Mouse (Mus musculus): ENCODE data around the gene Acbd4.
A peak's percentile ranks its signal among the peaks of the same experiment; 100 is the strongest.

Gene Acbd4

DNA sequence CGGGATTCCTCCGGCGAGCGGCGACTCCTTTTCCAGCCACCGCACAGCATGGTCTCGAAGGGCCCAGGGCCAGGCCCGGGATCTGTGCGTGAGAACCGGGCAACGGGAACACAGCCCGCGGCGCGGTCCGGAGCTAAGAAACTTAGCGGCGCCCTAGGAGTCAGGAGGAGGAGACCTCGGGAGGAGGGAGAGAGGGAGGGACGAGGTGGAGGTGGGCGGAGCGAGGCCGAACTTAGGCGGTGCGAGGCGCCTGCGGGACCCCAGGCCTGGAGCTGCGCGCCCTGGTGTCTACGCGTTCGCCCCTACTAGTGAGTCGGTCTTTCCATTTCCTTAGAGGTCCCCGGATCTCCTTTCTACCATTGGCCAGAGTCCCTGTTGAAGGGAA, at the start of gene Acbd4, which contains the start of gene Plcd3:
Gene Acbd4, plus strand, starts transcription at position 202 of the 385 bp plus-strand sequence.
Gene Plcd3, minus strand, starts transcription at position 178 of the 385 bp plus-strand sequence.
- DNase-seq (ENCODE audit: low read depth, low spot score) = peak; percentile 88

DNA sequence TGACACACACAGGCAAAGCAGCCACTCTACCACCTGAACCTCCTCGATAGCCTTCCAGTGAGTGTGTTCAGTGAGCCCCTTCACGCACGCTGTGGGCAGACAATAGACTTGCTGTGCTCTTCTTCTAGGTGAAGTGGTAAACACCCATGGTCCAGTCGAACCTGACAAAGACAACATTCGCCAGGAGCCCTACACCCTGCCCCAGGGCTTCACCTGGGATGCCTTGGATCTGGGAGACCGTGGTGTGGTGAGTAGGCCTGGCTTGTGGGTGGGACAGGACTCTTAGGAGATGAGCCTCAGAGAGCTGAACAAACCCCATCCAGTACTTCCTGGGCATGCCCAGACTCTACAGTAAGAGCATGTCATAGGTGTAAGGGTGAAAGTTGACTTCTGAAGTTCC, 49.4 kb upstream of the Acbd4 start:
- DNase-seq (ENCODE audit: low read depth, low spot score) = no peak

DNA sequence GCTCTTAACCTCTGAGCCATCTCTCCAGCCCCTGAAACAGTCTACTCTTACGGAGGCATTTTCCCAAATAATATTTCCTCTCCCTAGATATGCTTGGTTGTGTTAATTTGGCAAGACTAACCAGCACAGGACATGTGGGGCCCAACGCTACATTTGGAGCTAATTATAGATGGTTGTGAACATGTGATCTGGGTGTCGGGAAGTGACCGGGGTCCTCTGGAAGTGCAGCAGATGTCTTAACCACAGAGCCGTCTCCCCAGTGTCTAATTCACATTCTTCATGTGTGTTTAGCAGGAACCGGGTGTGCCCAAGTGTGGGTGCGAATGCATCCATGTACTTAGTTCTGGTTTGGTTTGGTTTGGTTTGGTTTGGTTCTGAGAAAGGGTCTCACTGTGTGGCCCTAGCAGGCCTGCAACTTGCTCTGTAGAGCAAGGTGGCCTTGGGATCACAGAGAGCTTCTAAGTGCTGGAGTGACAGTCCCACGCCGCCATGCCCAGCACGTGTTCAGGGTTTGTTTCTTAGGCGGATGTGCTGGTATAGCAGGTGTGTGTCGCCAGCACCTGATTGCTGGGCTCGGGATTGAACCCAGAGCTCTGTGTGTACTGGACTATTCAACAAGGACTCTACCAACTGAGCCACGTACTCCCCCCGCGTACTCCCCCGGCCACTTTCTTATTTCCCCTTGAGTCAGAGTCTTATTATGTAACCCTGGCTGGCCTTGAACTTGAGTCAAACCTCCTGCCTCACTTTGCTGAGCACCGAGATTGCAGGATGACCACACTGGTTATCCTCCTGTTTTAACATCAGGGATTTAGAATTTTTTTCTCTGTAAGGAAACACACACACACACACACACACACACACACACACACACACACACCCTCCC, 48.0 kb upstream of the Acbd4 start:
- DNase-seq (ENCODE audit: low read depth, low spot score) = no peak

DNA sequence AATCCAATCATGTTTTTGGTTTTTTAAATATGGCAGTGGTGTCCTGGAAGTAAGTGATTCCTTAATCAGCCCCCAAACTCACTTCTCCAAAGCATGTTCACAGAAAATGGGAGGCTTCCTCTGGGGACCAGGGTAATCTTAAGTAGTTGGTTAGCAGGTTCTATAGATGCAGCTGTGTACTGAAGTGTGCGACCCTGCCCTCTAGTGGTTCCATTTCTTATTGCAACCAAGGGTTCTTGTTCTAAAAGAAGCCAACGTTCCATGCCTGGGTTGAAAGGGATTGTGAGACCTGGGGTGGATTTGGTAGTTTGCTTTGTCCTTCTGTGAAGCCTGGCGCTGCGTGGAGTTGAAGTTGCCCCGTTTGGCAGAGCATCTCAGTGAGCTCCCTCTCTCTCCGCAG, 46.7 kb upstream of the Acbd4 start:
- peak; percentile 85 for DNase-seq (ENCODE audit: low read depth, low spot score)

DNA sequence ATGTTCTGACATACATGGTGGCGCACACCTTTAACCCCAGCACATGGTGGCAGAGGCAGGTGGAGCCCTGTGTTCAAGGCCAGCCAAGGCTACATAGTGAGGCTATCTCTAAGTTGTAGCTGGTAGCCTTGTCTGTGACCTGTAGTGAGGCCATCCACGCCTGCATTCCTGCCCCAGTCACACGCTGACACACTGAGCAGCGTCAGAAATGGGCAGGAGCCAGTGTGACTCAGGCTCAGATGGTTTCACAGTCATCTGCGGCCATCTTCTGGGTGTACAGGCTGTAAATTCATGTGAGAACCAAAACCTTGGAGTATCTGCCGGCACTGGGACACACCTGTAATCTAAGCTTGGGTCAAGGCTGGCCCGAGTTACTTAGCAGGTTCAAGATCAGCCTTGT, 44.8 kb upstream of the Acbd4 start:
- DNase-seq (ENCODE audit: low read depth, low spot score) = no peak

DNA sequence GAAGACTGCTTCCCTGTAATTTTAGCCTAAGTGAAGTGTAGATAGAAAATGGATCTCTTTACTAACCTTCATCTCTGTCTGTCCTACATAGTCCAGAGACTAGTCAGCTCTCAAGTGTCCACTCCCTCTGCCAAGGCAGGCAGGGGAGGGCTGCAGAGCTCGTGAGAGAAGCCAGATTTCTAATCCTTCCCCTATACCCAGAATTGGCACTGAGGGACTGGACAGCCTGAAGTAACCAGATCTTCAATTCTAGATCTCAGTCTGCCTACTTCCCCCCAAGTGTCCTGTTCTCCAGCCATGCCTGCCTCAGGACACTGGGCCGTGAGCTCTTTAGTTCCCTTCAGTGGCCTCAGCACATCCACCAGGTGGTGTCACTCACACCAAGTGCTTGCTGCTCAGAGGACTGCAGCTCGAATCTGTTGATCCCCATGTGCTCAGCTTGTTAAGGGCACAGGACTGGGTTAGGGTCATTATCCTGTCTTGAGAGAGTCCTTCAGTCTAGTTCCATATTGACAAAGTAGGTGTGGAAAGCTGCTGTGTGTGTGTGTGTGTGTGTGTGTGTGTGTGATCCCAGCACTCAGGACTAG, 42.9 kb upstream of the Acbd4 start:
- DNase-seq (ENCODE audit: low read depth, low spot score) = no peak

DNA sequence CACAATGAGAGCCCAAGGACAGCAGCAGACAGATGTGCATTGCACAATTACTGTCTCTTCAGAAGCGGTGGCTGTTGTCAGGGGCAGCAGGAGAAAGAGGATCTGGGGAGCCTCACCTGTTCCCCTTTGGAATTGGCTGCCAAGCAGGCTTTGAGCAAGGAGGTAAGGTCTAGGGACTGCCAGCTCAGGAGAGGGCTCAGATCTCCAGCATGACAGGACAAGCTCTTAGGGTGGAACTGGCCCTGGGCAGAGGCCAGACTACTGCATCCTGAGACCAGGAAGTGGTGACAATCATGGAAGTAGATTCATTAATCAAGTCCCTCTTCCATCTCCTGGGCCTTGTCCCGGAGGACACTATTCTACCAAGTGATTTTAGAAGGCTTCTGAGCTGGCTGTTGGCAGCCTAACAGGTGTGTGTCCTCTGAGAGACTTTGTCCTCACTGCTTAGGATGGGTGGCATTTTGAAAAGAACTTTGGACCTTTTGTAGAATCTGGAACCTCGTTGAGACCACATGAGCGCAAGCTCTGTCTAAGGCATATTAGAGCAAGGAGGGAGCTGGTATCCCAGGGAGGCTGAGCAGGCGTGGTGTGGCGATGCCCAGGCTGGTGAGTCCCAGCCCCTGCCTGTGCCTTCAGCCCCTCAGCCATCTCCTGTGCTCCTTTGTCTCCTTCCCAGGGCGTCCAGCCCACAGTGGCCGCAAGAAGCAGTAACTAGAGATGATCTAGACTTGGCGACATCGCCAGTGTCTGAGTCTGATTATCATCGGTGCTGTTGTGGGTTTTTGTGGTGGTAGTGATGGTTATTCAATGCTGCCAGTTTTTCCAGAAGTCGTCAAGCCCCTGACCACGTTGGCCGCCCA, 35.1 kb upstream of the Acbd4 start:
- DNase-seq (ENCODE audit: low read depth, low spot score) = no peak

DNA sequence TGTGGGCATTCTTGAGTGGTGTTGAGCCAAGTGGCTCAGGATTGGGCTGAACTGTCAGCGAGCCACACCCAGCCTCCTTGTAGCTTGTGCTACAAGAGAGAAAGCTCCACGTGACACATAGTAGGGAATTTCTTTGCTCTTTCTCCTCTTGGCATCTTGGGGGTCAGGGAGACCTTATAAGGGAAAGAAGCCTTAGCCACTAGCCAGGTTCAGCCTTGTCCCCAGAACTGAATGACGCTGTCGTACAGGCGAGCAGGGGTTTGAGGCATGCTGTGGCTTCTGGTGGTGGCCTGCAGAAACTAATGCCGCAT, 34.5 kb upstream of the Acbd4 start:
- DNase-seq (ENCODE audit: low read depth, low spot score) = peak; percentile 28

DNA sequence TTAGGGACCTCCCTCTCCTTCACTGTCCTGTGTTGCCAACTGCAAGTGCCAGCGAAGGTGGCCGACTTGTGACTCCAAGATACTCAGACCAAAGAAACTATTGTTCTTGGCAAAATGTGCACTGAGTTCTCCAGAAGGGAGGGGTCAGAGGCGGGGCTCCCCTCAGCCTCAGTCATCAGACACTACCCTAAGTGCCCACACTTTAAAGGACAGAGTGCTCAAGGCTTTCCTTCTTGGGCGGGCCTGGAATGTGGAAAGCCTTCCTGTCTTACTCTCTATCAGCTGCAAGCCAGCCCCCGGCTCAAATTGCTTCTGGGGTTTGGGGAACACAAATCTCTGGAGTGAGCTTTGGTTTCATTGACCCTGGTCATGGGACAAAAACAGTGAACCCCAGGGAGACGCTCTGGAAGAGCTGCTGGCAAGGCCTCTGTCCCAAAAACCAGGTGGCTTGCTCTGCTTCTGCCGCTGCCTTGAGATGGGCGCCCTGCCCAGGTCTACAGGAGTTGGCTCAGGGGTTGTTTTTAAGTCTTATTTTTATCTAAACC, 34.0 kb upstream of the Acbd4 start:
- DNase-seq (ENCODE audit: low read depth, low spot score) = peak; percentile 79

DNA sequence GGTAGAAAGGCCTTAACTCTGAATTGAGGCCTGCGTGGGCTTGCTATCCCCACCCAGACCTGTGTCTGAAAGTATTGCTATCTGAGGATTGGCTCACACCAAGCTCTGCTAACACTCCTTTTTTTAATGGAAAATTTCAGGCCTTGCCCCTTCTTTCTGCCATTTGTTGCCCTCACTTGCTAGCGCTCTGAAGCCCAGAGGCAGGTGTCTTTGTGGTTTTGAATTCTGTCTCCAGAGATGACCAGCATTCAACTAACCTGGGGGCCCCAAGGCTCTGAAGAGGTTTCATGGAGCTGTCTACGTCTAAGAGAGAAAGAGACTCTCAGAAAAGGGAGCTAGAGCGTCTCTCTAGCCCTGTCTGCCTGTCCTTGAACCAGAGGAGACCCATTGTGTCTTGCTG, 33.2 kb upstream of the Acbd4 start:
- DNase-seq (ENCODE audit: low read depth, low spot score) = no peak

DNA sequence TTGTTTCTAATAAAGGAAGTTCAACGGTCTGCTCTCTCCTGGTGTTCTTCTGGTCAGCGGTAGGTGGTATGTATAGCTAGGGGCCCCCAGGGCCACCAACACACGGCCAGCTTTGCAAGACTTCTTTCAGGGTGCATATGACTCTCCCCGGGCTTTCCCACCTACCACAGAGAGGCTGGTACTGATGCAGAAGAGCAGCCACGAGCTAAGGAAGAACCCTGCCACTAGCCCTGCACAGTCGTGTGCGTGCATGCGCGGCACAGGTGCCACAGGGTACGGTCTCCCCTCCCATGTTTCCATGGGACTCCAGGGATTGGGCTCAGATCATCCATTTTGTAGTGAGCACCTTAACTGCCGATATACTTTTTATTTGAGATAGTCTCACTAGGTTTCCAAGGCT, 32.6 kb upstream of the Acbd4 start:
- no peak for DNase-seq (ENCODE audit: low read depth, low spot score)

DNA sequence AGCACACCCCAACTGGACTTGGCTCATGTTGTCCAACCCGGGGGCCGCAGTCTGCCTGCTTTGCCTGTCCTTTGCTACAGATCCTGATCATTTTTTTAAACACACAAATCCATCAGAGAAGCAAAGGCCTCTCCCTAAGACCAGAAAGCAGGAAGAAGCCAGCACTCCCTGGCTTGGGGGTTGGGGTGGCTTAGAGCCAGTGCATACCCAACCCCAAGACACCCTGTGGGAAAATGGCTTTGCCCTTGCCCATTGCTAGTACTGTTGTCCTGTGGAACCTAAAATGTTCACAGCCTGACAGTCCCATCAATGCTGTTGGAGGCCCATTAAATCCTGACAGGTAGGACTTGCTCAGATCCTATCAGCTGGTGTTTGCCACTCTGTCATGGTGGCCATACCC, 31.8 kb upstream of the Acbd4 start:
- DNase-seq (ENCODE audit: low read depth, low spot score) = no peak

DNA sequence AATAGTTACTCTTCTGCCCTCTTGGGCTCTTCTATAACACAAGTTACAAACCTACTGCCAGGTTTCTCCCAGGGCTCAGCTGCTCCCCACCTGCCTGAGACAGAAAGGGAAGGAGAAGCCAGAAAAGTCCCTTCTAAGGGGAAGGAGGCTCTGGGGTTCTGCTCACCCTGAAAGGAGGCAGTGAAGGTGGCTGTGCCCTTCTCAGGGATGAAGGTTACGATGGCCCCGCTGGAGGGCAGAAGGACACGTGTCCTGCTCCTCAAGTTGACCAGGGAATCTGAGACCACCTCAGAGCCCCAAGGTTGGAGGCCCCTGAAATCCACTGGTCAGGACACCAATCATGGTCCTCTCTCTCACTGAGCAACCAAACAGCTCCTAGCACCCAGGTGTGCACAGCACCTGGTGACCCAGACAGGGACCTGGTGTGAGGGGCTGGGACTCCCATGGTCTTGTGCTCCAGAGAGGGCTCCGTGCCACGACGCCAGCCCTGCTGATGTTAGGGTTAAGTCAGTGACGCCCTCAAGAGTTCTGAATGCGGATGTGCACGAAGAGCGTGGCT, 31.1 kb upstream of the Acbd4 start:
- no peak for DNase-seq (ENCODE audit: low read depth, low spot score)

DNA sequence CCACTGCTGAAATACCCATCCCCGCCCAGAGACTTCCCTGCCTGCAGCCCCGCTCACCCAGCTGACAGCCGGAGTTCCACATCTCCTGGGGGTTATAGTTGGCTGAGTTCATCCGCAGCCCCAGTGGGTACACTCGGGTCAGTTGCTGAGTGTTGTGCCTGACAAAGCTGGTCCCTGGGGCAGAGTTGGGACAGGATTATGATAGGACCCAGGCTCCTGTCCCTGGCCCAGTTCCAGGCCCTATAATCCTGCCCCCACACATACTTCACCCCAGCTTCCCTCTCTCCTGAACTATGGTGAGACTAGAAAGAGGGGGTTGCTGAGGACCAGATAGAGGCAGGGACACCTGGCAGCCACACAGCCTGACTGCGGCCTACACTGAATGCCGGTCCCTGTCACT, 27.8 kb upstream of the Acbd4 start:
- DNase-seq (ENCODE audit: low read depth, low spot score) = no peak

DNA sequence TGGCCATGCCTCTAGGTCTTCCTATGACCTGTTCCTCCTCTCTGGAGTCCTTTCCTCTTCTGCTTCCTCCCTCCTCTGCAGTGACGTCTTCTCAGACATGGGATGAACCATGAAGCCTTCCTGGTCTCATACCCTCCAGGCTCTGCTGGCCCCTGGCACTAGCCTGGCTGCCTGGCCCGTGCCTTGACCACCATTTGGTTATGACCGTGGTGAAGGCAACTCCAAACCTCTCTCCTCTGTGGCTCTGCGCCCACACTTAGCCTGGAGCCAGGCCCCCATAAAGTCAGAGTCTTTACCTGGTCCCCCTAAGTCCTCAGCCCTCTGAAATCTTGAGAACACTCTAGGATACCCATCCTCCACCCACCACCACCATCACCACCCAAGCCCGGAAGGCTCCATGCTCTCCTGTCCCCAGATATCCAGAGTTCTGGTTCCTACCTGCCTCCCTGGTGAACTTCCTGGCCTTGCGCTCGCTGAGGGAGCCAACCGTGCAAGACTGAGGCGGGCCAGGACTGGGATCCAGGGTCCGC, 27.3 kb upstream of the Acbd4 start:
- DNase-seq (ENCODE audit: low read depth, low spot score) = no peak

DNA sequence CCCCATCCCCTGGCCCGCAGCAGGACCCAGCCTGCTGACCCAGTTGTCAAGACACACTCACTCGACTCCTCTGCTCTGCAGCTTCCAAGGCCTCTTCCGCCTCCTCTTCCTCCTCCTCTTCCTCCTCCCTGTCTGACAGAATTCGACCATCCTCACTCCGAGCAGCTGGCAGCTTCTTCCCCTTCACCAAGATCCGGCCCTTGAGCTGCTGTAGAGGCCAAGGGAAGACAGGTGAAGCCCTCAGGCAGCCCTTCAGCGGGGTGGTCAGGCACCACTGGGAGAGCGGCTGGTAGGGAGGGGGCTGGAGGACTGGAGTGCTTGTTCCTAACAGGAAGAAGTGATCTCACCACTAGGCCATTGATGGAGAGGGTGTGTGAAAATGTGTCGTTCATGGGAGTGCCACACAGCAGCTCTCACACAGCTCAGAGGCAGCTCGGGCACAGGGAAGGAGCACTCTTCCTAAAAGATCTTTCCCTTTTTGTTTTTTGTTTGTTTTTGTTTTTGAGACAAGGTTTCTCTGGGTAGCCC, 26.6 kb upstream of the Acbd4 start:
- no peak for DNase-seq (ENCODE audit: low read depth, low spot score)

DNA sequence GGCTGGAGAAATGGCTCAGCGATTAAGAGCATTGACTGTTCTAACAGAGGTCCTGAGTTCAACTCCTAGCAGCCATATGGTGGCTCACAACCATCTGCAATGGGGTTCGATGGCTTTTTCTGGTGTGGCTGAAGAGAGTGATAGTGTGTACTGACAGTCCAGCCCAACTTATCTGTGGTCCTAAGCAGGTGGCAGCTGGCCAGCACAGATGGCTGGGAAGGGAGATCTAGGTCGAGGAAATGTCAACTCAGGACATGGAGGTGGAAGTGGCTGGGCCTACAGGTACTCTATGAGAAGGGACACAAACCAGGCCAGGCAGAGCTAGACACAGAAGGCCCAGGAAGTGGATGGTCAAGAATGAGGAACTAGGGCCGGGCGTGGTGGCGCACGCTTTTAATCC, 25.5 kb upstream of the Acbd4 start:
- no peak for DNase-seq (ENCODE audit: low read depth, low spot score)

DNA sequence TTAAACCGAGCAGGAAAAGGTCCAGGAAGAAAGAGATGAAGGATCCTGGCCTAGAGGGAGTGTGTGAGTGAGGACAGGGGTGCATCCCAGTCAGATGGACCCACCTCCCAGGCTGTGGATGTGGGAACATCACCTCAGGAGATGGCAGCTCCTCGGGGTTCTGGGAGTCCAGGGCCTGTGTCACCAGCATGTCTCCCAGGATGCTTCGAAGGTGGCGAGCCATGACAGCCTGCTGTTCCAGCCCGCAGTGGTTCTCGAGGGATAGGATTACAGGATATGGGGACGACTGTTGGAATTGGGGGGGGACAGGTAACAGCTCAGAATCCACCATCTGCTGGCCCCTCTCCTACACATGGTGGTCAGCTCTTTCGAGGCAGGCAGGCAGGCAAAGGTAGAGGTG, 24.9 kb upstream of the Acbd4 start:
- no peak for DNase-seq (ENCODE audit: low read depth, low spot score)

DNA sequence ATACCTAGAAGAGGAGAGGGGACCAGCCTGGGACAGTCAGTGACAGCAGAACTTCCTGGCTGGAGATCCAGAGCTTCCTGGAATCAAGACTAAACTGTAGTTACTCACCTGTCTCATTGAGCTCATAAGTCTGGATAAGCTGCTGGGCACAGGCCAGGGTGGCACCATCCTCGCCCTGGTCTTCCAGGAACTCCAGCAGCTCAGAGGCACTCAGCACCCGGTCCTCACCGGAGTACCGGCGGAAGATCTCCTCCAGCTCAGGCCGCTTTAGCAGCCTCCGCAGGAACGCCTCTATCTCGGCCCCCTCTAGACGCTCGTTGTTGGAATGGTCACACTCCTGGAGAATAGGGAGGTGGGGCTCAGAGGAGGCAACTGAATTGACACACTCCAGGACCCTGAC, 23.4 kb upstream of the Acbd4 start:
- DNase-seq (ENCODE audit: low read depth, low spot score) = no peak

DNA sequence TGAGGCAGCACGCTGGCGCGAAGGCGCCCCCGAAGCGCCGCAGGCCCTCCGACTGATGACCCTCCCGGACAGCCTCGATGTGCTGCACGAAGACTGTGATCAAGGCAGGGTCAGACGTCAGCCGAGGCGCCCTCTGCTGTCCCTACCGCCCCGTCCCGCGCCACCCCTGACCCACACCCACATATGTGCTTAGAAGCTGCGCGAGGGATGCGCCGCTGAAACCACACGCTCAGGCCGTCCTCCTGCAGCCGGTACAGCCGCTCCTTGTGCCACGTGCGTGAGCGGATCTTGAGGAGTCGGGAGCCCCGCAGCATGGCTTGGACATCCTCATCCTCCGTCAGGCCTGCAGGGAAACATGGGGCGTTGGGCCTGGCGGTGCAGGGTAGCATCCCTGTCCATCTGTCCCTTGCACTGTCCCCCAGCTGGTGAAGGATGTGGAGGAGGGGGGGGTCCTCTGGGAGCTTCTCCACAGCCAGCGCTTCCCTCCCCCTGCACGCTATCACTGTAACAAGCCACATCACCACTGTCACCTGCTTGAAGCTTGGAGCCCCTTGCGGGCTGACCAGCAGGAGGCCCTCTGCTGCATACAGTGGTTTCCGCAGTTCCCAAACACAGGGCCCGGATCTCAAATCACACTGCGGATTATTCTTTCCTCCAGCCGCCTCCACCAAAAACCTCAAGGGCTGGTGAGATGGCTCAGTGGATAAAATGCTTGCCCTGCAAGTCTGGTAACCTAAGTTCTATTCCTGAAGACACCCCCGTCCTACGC, 21.0 kb upstream of the Acbd4 start:
- DNase-seq (ENCODE audit: low read depth, low spot score) = no peak

DNA sequence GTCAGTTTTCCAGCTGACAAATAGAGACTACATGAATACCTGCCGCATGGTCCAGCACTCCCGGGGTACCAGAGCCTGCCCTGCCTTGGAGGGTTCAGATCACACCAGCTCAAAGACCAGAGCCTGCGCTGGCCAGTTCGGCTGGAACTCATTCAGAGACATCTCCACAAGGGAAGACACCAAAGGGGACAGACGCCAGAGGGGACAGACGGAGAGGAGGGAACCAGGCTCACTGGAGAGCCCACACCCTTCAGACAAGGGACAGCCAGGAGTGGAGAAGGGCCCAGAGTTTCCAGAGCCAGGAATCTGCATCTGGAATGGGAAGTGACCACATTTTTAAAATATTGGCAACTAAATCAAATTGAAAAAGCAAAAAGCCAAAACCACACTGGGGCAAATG, 19.9 kb upstream of the Acbd4 start:
- no peak for DNase-seq (ENCODE audit: low read depth, low spot score)

All from R1 (cell line).